Mouse (Mus musculus): ENCODE results near the gene Ubr2. TPM values are rescaled to one million over a fixed set of nuclear protein-coding genes. Genes with fewer than 3 reads are reported as not detected.

Ubr2 gene
- polyA plus RNA-seq (2014; fragmentation: Nextera tagmentation; extraction: Ambion mirVana): 20.4 and 21.2 TPM in 2 replicates

- DNase-seq (ENCODE audit: low spot score) (peak; percentile 93), ATAC-seq (replicated peaks; ENCODE audit: low FRiP score) (peak; percentile 96)
- no peaks in the 10 kb centered on the region for H3K9me3 ChIP-seq (ENCODE audit: control insufficient read depth, low read length)
- H3K27me3 ChIP-seq (ENCODE audit: control insufficient read depth, insufficient read depth, low read length): no peaks in the 10 kb centered on the region
- peaks cover 5% of the 10 kb centered on the region for H3K4me1 ChIP-seq (replicated peaks; ENCODE audit: control insufficient read depth, insufficient read depth, low read length)
- H3K9ac ChIP-seq (ENCODE audit: low read length): peak within 1 kb of the TSS; percentile 86
- H3K27ac ChIP-seq (ENCODE audit: low read depth, low read length): peak within 1 kb of the TSS; percentile 76
- peak within 1 kb of the TSS; percentile 94 for H3K4me3 ChIP-seq (ENCODE audit: low read depth, low read length)
- peak within 1 kb of the TSS; percentile 81 for H3K4me2 ChIP-seq (ENCODE audit: low read depth, low read length, severe bottlenecking)
- under 1% methylated on average over 76 of the region's 77 CpGs for WGBS
- no peaks in the 10 kb centered on the region for H3K36me3 ChIP-seq (ENCODE audit: control insufficient read depth, insufficient read depth, low read length)
Measured at GRCm38 (mm10) chr17:47009898-47010721, at the start of gene Ubr2. Gene Ubr2 (minus strand): TSS chr17:47010556.

DNA sequence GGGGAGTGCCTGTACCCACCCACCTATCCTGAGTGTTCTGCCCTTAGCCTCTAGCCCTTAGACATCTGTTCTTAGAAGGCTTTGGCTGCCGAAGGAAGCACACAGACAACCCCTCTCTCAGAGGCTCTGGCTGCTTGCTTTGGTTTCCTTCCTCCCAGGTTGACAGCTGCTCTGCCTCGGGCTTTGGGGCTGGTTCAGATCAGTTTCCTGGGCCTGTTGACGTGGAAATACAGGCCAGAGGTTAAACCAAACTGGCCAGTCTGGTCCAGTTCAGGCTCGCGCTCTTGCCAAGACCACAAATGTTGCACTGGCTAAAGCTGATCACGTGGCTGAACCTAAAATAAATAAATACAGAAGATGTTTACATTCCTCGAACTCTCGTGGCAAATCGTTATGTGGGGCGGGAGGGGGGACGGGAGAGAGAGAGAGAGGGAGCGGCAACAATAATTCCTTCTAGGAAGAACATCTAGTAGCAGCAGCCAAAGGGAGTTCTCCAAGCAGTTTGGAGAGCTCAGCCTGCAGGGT is 49.5 kb upstream of the Ubr2 start:
- DNase-seq (ENCODE audit: low spot score): no peak
- Histone ChIP-seq H3K27ac (ENCODE audit: low read depth, low read length) (no peak overlapping the region), H3K4me2 (ENCODE audit: low read depth, low read length, severe bottlenecking) (no peak overlapping the region), H3K4me3 (ENCODE audit: low read depth, low read length) (no peak overlapping the region), H3K9ac (ENCODE audit: low read length) (no peak overlapping the region), H3K36me3 (ENCODE audit: control insufficient read depth, insufficient read depth, low read length) (no peaks in the 10 kb centered on the region), H3K9me3 (ENCODE audit: control insufficient read depth, low read length) (no peaks in the 10 kb centered on the region), H3K27me3 (ENCODE audit: control insufficient read depth, insufficient read depth, low read length) (no peaks in the 10 kb centered on the region), H3K4me1 (replicated peaks; ENCODE audit: control insufficient read depth, insufficient read depth, low read length) (no peaks in the 10 kb centered on the region)
- 75% methylated on average over 12 of the region's 12 CpGs for WGBS
- no peak for ATAC-seq (replicated peaks; ENCODE audit: low FRiP score)

GRCm38 (mm10) chr17:47057966-47058365 is 47.6 kb upstream of the Ubr2 start:
- H3K27me3 ChIP-seq (ENCODE audit: control insufficient read depth, insufficient read depth, low read length): no peaks in the 10 kb centered on the region
- no peak overlapping the region for H3K9ac ChIP-seq (ENCODE audit: low read length)
- no peak overlapping the region for H3K4me3 ChIP-seq (ENCODE audit: low read depth, low read length)
- DNase-seq (ENCODE audit: low spot score) (no peak), ATAC-seq (replicated peaks; ENCODE audit: low FRiP score) (no peak)
- no peak overlapping the region for H3K4me2 ChIP-seq (ENCODE audit: low read depth, low read length, severe bottlenecking)
- no peaks in the 10 kb centered on the region for H3K36me3 ChIP-seq (ENCODE audit: control insufficient read depth, insufficient read depth, low read length)
- 91% methylated on average over 4 of the region's 4 CpGs for WGBS
- H3K27ac ChIP-seq (ENCODE audit: low read depth, low read length): no peak overlapping the region
- no peaks in the 10 kb centered on the region for H3K9me3 ChIP-seq (ENCODE audit: control insufficient read depth, low read length)
- H3K4me1 ChIP-seq (replicated peaks; ENCODE audit: control insufficient read depth, insufficient read depth, low read length): no peaks in the 10 kb centered on the region

DNA sequence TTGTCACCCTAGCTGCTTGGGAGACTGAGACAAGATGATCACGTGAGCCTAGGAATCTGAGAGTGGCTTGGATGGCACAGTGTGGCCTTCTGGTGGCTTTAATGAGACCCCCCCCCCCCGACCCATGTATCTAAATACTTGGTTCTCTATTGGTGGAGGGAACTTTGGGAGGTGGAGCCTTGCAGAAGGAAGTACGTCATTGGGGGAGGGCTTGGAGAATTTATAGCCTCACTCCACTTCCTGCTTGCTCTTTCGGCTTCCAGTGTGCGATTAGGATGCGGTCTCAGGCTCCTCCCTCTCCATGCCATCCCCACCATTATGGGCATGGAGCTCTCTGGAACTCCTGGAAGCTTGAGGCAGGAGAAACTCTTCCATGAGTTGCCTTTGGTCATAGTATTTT is 46.1 kb upstream of the Ubr2 start:
- Histone ChIP-seq H3K4me3 (ENCODE audit: low read depth, low read length) (no peak overlapping the region), H3K4me2 (ENCODE audit: low read depth, low read length, severe bottlenecking) (no peak overlapping the region), H3K36me3 (ENCODE audit: control insufficient read depth, insufficient read depth, low read length) (no peaks in the 10 kb centered on the region), H3K27me3 (ENCODE audit: control insufficient read depth, insufficient read depth, low read length) (no peaks in the 10 kb centered on the region), H3K4me1 (replicated peaks; ENCODE audit: control insufficient read depth, insufficient read depth, low read length) (no peaks in the 10 kb centered on the region), H3K9me3 (ENCODE audit: control insufficient read depth, low read length) (no peaks in the 10 kb centered on the region), H3K27ac (ENCODE audit: low read depth, low read length) (no peak overlapping the region), H3K9ac (ENCODE audit: low read length) (no peak overlapping the region)
- no peak for ATAC-seq (replicated peaks; ENCODE audit: low FRiP score)
- DNase-seq (ENCODE audit: low spot score): no peak
- WGBS: 79% methylated on average over 6 of the region's 6 CpGs

- Histone ChIP-seq H3K4me1 (replicated peaks; ENCODE audit: control insufficient read depth, insufficient read depth, low read length) (no peaks in the 10 kb centered on the region), H3K27me3 (ENCODE audit: control insufficient read depth, insufficient read depth, low read length) (no peaks in the 10 kb centered on the region), H3K36me3 (ENCODE audit: control insufficient read depth, insufficient read depth, low read length) (no peaks in the 10 kb centered on the region), H3K9ac (ENCODE audit: low read length) (no peak overlapping the region), H3K4me3 (ENCODE audit: low read depth, low read length) (no peak overlapping the region), H3K9me3 (ENCODE audit: control insufficient read depth, low read length) (no peaks in the 10 kb centered on the region), H3K4me2 (ENCODE audit: low read depth, low read length, severe bottlenecking) (no peak overlapping the region), H3K27ac (ENCODE audit: low read depth, low read length) (no peak overlapping the region)
- DNase-seq (ENCODE audit: low spot score) (no peak), ATAC-seq (replicated peaks; ENCODE audit: low FRiP score) (no peak)
- WGBS: 88% methylated on average over 7 of the region's 7 CpGs
Measured at GRCm38 (mm10) chr17:47055121-47055520, 44.8 kb upstream of the Ubr2 start.

DNA sequence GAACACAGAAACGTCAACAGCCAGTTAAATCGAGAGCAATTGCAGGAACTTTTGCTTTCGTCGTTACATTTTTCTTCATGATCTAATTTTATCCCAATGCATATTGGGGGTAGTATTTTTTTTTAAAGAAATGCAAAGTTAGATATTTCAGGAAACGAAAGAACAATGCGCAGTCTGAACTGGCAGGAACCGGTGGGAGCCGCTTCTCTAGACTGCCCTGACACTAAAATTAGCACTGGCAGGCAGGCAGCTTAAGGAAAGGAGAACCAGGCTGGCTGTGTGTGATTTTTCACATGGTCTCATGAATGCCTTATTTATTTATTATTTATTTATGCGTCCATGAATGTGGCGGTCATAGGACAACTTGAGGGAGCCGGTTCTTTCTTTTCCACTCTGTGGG is 44.3 kb upstream of the Ubr2 start:
- ATAC-seq (replicated peaks; ENCODE audit: low FRiP score) (no peak), DNase-seq (ENCODE audit: low spot score) (no peak)
- Histone ChIP-seq H3K27ac (ENCODE audit: low read depth, low read length) (no peak overlapping the region), H3K9me3 (ENCODE audit: control insufficient read depth, low read length) (no peaks in the 10 kb centered on the region), H3K27me3 (ENCODE audit: control insufficient read depth, insufficient read depth, low read length) (no peaks in the 10 kb centered on the region), H3K36me3 (ENCODE audit: control insufficient read depth, insufficient read depth, low read length) (no peaks in the 10 kb centered on the region), H3K4me1 (replicated peaks; ENCODE audit: control insufficient read depth, insufficient read depth, low read length) (no peaks in the 10 kb centered on the region), H3K9ac (ENCODE audit: low read length) (no peak overlapping the region), H3K4me3 (ENCODE audit: low read depth, low read length) (no peak overlapping the region), H3K4me2 (ENCODE audit: low read depth, low read length, severe bottlenecking) (no peak overlapping the region)
- 94% methylated on average over 11 of the region's 11 CpGs for WGBS

DNA sequence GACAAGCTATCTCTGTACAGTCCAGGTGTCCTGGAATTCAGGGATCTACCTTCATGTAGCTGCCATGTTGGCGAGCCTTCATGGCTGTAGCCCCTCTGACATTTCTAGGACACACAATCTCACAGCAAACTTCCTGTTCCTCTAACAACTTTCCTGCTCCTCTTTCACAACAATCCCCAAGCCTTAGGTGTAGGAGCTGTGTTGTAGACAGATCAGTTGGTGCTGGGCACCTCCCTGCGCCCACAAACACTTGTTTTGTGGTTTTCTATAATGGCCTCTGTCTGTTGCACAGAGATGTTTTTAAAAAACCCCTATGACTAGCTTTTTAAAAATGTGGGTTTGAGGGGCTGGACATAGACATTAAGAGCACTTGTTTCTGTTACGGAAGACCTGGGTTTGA is 40.3 kb upstream of the Ubr2 start:
- no peak overlapping the region for H3K27ac ChIP-seq (ENCODE audit: low read depth, low read length)
- DNase-seq (ENCODE audit: low spot score): no peak
- WGBS: 88% methylated on average over 3 of the region's 3 CpGs
- H3K36me3 ChIP-seq (ENCODE audit: control insufficient read depth, insufficient read depth, low read length): no peaks in the 10 kb centered on the region
- no peaks in the 10 kb centered on the region for H3K4me1 ChIP-seq (replicated peaks; ENCODE audit: control insufficient read depth, insufficient read depth, low read length)
- no peak for ATAC-seq (replicated peaks; ENCODE audit: low FRiP score)
- H3K4me3 ChIP-seq (ENCODE audit: low read depth, low read length): no peak overlapping the region
- H3K9ac ChIP-seq (ENCODE audit: low read length): no peak overlapping the region
- no peaks in the 10 kb centered on the region for H3K27me3 ChIP-seq (ENCODE audit: control insufficient read depth, insufficient read depth, low read length)
- H3K9me3 ChIP-seq (ENCODE audit: control insufficient read depth, low read length): no peaks in the 10 kb centered on the region
- H3K4me2 ChIP-seq (ENCODE audit: low read depth, low read length, severe bottlenecking): no peak overlapping the region

- no peaks in the 10 kb centered on the region for H3K9me3 ChIP-seq (ENCODE audit: control insufficient read depth, low read length)
- no peak overlapping the region for H3K9ac ChIP-seq (ENCODE audit: low read length)
- no peaks in the 10 kb centered on the region for H3K27me3 ChIP-seq (ENCODE audit: control insufficient read depth, insufficient read depth, low read length)
- H3K4me1 ChIP-seq (replicated peaks; ENCODE audit: control insufficient read depth, insufficient read depth, low read length): no peaks in the 10 kb centered on the region
- H3K36me3 ChIP-seq (ENCODE audit: control insufficient read depth, insufficient read depth, low read length): no peaks in the 10 kb centered on the region
- no peak overlapping the region for H3K27ac ChIP-seq (ENCODE audit: low read depth, low read length)
- ATAC-seq (replicated peaks; ENCODE audit: low FRiP score) (no peak), DNase-seq (ENCODE audit: low spot score) (no peak)
- 96% methylated on average over 14 of the region's 14 CpGs for WGBS
- H3K4me3 ChIP-seq (ENCODE audit: low read depth, low read length): no peak overlapping the region
- no peak overlapping the region for H3K4me2 ChIP-seq (ENCODE audit: low read depth, low read length, severe bottlenecking)
Measured at GRCm38 (mm10) chr17:47042866-47043265, 32.5 kb upstream of the Ubr2 start.

All from forebrain, embryonic 11.5 days (tissue).